Mouse (Mus musculus) cortical plate, adult 2 months (tissue): ENCODE measurements around the gene 4933430I17Rik. TPM values are rescaled to one million over a fixed set of nuclear protein-coding genes. Genes with fewer than 3 reads are reported as not detected.
"Not testable (repeated sequence)": the region's sequence is repeated elsewhere in the genome, so short reads cannot be mapped to it uniquely, and the experiment has no call there.

Source experiments
- H3K27ac ChIP-seq: fragments of 200-500 bp; 2 replicates; pipeline ENCODE4 v1.5.1; 2012; ENCODE audit warnings: low read length, control low read depth, inconsistent platforms; ENCODE audit not compliant: insufficient read depth
- H3K4me1 ChIP-seq: fragments of 200-500 bp; 2 replicates; pipeline ENCODE4 v1.6.1; 2011; ENCODE audit warnings: low read length; ENCODE audit not compliant: control insufficient read depth, insufficient read depth
- H3K4me3 ChIP-seq: fragments of 200-500 bp; 2 replicates; pipeline ENCODE4 v1.5.1; 2011; ENCODE audit warnings: mild to moderate bottlenecking, low read length, control low read depth; ENCODE audit not compliant: insufficient read depth
- CTCF ChIP-seq: fragments of 200-500 bp; IDR thresholded peaks from 2 replicates; pipeline ENCODE4 v1.5.1; 2011; ENCODE audit warnings: mild to moderate bottlenecking, control low read depth, low read length; ENCODE audit not compliant: insufficient read depth; ENCODE audit errors: extremely low read depth
- POLR2A ChIP-seq: fragments of 200-500 bp; IDR thresholded peaks from 2 replicates; pipeline ENCODE4 v1.6.1; 2011; ENCODE audit warnings: mild to moderate bottlenecking, low read length, control low read depth; ENCODE audit not compliant: insufficient read depth; ENCODE audit errors: extremely low read depth
- polyA plus RNA-seq: library from polyadenylated mRNA; depleted of rRNA; stranded (reverse); fragments of >200 nt; gene quantifications from 2 replicates; pipeline ENCODE4 v1.2.3, GENCODE M21; 2012; rRNA removed

4933430I17Rik gene
- 0.11 and 0.25 TPM in 2 replicates for polyA plus RNA-seq

GRCm38 (mm10) chr4:62524651-62525488, at the start of gene 4933430I17Rik, which contains the start of gene Pole3:
TSS of gene 4933430I17Rik (plus strand) at chr4:62525369.
TSS of gene Pole3 (minus strand) at chr4:62525068.
- peak within 1 kb of the TSS; percentile 99 for H3K27ac ChIP-seq
- peak within 1 kb of the TSS; percentile 73 for H3K4me3 ChIP-seq
- no peak for TF ChIP-seq CTCF
- TF ChIP-seq POLR2A: 0 out of 2 replicates have a peak, but pooled peaks have one; percentile 17
- H3K4me1 ChIP-seq: peaks cover 3% of the 10 kb centered on the region; the same call in 1 of the 2 replicates

- Histone ChIP-seq H3K4me3 (no peak overlapping the region), H3K4me1 (no peaks in the 10 kb centered on the region; the same call in 1 of the 2 replicates), H3K27ac (no peak overlapping the region)
- no peak for TF ChIP-seq CTCF
- no peak for TF ChIP-seq POLR2A
Measured at GRCm38 (mm10) chr4:62475793-62476192, 49.4 kb upstream of the 4933430I17Rik start.

GRCm38 (mm10) chr4:62477542-62478244, 47.5 kb upstream of the 4933430I17Rik start:
- Histone ChIP-seq H3K4me1 (no peaks in the 10 kb centered on the region; the same call in 1 of the 2 replicates), H3K4me3 (no peak overlapping the region), H3K27ac (no peak overlapping the region)
- TF ChIP-seq CTCF: no peak
- TF ChIP-seq POLR2A: no peak

- peak overlapping the region; percentile 20 for H3K4me3 ChIP-seq
- 0 out of 2 replicates have a peak, but pooled peaks have one; percentile 5 for TF ChIP-seq CTCF
- not testable (repeated sequence) for H3K27ac ChIP-seq, H3K4me1 ChIP-seq
Measured at GRCm38 (mm10) chr4:62479593-62479936, 45.6 kb upstream of the 4933430I17Rik start.

- Histone ChIP-seq H3K4me1 (no peaks in the 10 kb centered on the region; the same call in 1 of the 2 replicates), H3K4me3 (peak within 1 kb of the TSS; percentile 20), H3K27ac (no peak within 1 kb of the TSS)
- no peak for TF ChIP-seq CTCF
Measured at GRCm38 (mm10) chr4:62479937-62480708, 45.0 kb upstream of the 4933430I17Rik start, which contains the start of gene Bspry. TSS of gene Bspry (plus strand) at chr4:62480053.

- no peaks in the 10 kb centered on the region; the same call in 1 of the 2 replicates for H3K4me1 ChIP-seq
- H3K4me3 ChIP-seq: no peak overlapping the region
- TF ChIP-seq POLR2A: no peak
- TF ChIP-seq CTCF: no peak
- no peak overlapping the region for H3K27ac ChIP-seq
Measured at GRCm38 (mm10) chr4:62480709-62481605, 44.2 kb upstream of the 4933430I17Rik start.

- no peak overlapping the region for H3K27ac ChIP-seq
- TF ChIP-seq POLR2A (no peak), CTCF (no peak)
- no peaks in the 10 kb centered on the region for H3K4me1 ChIP-seq
- H3K4me3 ChIP-seq: no peak overlapping the region
Measured at GRCm38 (mm10) chr4:62484928-62485327, 40.2 kb upstream of the 4933430I17Rik start.

- H3K4me3 ChIP-seq: no peak overlapping the region
- TF ChIP-seq POLR2A (no peak), CTCF (no peak)
- H3K4me1 ChIP-seq: no peaks in the 10 kb centered on the region
- H3K27ac ChIP-seq: no peak overlapping the region
Measured at GRCm38 (mm10) chr4:62485450-62486161, 39.6 kb upstream of the 4933430I17Rik start.
